Mouse (Mus musculus) WW6 (cell line): ENCODE data around the gene Exoc6.

Experiments
- DNase-seq: peaks from one replicate; pipeline ENCODE4 v3.0.0-alpha.2; 2013; ENCODE audit warnings: low read depth, low spot score

Exoc6 gene

DNA sequence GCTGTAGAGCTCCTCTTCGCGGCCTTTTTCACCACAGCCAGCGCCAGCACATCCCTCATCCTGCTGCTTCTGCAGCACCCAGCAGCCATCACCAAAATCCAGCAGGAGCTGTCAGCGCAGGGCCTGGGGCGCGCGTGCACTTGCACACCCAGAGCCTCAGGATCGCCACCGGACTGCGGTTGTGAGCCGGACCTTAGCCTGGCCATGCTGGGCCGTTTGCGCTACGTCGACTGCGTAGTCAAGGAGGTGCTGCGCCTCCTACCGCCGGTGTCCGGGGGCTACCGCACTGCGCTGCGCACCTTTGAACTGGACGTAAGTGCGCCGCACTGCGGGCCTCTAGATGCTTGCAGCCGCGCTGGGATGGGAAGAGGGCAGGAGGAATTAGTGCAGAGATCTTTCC is 140.5 kb downstream of the Exoc6 start:
- DNase-seq, result no peak

DNA sequence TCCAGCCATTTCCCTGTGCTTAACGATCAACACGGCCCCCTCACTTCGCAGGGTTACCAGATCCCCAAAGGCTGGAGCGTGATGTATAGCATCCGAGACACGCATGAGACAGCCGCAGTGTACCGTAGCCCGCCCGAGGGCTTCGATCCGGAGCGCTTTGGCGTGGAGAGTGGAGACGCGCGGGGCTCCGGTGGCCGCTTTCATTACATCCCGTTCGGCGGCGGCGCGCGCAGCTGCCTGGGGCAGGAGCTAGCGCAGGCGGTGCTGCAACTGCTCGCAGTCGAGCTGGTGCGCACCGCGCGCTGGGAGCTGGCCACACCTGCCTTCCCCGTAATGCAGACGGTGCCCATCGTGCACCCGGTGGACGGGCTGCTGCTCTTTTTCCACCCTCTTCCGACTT is 142.7 kb downstream of the Exoc6 start:
- no peak for DNase-seq

DNA sequence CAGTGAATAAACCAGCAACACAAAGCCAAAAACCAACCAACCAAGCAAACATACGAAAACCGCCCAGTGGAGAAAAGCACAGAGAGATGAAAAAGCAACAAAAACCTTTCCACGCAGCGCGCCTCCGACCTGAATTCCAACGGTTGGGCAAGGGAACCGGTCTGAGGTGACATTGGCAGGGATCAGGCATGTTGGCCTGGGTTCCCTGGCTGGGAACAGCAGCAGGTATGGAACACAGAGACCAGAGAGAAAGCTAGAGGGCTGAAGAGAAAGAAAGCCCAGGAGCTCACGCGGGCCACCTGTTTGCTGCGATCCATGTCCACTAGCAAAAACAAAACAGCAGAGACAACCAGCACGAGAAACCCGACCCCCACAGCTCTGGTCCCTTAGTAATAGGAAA is 144.9 kb downstream of the Exoc6 start:
- DNase-seq, result no peak

DNA sequence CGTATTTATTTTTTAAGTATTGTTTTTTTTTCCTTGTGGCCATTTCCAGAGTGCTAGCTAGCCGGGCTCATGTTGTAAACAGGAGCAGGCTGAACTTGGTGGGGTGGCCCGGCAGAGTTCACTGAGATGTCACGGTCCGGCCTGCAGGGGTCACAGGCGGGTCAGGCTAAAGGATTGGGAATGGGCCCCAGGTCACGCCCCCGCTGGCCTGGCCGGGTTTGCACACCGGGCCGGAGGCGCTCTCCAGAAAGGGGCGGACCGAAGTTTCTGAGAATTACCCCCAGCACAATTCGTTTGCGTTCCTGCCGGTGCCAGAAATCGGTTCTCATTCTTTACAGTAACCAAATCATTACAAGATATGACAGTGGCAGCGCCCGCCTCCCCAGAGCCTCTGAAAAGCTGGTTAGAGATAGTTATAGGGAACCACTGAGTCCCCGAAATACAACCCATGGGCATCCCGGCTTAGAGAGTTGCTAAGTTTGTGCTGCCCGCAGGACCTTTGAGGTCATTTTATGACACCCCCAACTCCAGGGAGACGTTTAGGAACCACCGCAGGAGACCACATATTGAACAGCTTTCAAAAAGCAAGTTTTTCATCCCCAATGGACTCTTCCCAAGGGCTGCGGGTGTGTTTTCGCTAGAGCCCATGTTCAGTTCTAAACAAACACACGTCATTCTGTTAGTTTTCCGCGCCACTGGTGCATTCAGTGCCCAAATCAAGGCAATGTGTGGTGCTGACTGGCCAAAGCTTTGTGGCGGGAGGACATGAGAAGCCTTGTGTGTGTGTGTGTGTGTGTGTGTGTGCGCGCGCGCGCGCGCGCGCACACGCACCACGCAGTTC is 145.8 kb downstream of the Exoc6 start:
- no peak for DNase-seq

DNA sequence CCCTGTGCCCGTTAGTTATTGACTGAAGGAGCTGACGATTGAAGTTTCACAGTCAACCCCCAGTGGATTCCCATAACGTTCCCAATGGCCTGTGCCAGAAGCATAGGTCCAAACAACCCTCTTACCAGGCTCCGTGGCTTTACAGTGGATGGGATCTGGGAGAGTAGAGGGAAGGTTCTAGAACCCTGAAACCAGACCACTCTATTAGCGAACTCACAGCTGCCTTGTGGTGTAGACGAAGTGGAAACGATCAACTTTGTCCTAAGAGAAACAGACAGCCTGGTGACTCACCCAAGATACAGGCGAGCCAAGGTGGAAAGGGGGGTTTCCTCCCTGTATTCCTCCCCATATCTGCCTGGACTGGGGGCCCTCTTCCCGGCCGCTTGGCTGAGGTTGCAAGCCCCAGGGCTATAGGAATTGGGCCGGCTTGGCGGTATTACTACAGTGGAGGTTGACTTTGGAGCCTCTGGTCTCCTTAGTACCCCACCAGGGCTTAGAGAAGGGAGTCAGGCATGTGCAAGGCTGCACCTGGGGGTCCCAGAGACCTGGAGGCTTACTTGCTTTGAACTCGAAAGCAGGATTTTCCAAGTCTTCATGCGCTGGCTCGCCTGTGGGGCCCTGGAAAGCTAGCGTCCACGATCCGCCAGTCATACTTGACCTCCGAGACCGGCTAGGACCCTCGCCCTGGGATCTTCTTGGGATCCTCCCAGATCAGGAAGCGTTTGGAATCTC is 146.6 kb downstream of the Exoc6 start:
- no peak for DNase-seq

DNA sequence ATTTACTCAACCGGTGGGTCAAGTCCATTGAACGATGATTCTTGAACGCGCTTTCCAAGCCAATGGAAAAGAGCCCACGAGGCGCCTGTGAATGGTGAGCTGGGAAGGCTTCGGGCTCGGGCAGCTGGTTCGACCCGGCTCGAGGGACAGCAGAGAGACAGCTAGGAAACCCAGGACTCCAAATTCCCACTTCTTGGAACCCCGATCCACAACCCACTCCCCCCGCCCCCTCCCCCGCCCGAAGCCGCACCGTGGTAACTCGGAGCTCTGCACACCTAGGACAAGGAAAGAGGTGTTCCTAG is 147.1 kb downstream of the Exoc6 start:
- DNase-seq, result no peak

DNA sequence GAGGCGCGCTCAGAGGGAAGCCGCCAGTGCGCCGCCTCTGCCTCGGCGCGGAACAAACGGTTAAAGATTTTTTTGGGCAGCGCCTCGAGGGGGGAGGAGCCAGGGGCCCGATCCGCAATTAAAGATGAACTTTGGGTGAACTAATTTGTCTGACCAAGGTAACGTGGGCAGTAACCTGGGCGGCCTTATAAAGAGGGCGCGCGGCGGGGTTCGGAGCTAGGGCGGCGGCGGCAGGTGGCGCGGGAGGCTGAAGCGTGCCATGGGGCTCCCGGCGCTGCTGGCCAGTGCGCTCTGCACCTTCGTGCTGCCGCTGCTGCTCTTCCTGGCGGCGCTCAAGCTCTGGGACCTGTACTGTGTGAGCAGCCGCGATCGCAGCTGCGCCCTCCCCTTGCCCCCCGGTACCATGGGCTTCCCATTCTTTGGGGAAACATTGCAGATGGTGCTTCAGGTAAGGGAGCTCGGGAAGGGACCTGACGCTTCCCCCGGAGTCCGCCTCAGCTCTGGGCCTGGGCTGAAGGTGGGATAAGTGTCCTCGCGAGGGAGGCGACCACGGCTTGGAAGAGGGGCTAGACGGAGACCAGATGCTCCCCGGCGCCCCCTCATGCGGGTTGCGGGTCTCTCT is 147.5 kb downstream of the Exoc6 start, which contains the start of gene Cyp26a1:
Gene Cyp26a1 (plus strand): TSS at position 148 of the 622 bp plus-strand sequence.
- no peak for DNase-seq

DNA sequence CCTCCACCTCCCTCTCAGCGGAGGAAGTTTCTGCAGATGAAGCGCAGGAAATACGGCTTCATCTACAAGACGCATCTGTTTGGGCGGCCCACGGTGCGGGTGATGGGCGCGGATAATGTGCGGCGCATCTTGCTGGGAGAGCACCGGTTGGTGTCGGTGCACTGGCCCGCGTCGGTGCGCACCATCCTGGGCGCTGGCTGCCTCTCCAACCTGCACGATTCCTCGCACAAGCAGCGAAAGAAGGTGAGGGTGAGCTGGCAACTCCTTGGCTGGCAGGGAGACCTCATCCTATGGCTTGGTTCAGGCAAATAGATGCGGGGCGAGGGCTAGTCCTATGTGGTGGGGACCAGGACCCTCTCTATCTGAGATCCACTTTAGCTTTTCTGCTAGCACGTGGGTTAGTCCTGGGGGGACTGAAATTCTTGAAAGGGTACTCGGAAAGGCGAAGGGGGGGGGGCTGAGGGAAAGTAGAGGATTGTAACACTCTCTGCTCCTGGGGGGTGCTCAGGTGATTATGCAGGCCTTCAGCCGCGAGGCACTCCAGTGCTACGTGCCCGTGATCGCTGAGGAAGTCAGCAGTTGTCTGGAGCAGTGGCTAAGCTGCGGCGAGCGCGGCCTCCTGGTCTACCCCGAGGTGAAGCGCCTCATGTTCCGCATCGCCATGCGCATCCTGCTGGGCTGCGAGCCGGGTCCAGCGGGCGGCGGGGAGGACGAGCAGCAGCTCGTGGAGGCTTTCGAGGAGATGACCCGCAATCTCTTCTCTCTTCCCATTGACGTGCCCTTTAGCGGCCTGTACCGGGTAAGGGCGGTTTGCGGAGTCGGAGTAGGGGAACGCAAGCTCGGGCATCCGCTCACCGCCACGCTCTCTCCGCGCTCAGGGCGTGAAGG is 148.3 kb downstream of the Exoc6 start:
- DNase-seq, result no peak

DNA sequence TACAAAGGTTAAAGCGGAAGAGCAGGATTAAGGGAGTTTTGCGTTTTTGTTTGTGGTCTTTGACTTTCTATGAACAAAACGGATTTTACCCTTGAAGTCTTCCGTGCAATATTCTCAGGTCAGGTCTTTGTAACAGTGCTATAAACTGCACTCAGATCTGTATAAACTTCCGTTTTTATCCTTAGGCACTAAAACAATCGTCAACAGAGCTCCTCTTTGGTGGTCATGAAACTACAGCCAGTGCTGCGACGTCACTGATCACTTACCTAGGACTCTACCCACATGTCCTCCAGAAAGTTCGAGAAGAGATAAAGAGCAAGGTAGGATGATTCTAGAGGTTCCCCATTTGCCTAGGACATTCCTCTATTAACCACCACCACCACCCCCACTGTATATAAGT is 149.5 kb downstream of the Exoc6 start:
- no peak for DNase-seq

DNA sequence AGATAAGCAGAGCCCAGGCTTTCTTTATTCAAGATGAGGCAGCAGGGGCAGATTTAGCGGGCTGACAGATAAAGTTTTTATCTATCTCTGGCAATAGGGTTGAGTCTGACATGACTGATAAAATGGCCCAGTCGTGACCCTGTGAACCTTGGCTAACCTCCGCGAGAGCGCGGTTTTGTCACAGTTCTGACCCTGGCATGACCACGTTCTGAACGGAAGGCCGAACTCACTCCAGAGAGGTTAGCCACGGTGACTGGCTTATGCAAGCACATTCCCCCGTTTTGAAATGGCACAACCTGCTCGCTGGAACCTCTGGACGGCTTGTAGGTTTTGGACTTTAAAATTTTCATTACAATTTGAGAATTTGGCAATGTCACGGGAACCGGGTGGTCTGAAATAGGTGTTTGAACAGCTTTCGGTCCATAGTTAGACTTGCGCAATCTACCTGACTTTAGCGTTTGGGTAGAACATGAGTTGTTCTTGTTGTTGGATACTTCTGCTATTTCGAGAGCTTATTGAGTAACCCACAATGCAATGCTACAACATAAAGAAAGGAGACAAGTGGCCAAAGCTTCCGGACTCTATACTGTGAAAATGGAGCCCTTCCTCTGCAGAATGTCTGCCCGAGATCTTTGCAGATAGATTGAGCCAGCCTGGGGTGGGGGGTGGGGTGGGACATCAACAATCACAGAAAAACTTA is 152.3 kb downstream of the Exoc6 start:
- DNase-seq, result no peak

DNA sequence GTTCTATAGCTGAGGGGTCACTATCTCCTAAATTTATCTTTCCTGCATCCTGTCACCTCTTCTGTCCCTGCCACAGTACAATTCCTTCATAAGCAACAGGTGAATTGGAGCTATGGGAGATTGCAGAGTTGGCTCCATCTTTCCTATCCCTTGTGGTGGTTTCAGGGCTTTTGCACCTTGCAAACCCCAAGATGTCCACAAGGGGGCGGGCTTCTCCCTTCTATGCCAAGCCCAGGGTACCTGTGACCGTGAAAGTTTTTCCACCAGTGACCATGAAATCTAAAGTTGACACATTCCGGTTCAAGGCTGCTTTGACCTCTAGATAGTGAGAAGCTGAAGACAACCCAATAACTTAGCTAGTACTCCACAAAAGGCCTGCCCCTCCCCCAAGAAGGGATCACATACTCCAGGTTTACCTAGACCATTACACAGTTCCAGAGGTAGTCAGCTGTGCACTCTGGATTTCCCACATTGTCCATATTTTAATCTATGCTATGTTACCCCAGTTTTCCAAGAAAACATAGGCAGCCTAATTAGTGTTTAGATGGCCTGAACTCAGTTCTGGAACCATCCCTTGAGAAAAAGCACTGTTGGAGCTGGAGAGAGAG is 153.8 kb downstream of the Exoc6 start:
- no peak for DNase-seq

DNA sequence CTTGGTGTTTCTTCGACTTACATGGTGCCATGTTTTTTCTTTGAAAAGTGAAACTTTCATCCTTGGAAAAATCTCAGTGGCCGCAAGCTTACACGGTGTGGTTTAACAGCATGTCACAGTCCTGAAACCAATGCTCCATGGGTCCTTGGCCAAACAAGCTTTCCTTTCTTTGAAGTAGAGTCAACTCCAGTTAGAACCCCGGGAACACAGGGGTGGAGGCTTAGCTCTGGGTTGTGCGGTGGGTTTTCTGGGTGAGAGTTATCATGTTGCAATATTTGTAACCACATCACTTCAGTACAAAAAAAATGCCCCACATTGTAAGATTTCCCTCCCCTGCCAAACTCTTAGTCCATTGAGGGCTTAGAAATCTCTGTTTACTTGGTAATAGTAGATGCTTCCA is 155.5 kb downstream of the Exoc6 start:
- no peak for DNase-seq

DNA sequence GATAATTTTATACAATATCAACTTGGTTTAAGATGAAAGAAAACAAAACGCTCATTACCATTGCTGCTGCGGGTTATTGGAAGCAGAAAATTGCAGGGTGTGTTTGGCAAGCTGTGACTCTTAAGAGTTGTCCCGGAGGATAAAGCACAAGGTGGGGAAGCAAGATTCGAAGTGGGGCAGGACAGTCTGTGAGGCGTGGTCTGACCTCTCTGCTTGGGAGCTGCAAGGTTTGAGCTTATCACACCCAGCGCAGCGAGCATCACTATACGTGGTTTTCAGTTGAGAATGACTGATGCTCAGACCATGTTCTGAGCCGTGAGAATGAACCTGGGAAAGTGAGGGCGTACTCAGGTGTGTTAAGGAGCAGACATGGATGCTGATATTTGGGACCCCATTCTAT is 164.5 kb downstream of the Exoc6 start:
- no peak for DNase-seq

DNA sequence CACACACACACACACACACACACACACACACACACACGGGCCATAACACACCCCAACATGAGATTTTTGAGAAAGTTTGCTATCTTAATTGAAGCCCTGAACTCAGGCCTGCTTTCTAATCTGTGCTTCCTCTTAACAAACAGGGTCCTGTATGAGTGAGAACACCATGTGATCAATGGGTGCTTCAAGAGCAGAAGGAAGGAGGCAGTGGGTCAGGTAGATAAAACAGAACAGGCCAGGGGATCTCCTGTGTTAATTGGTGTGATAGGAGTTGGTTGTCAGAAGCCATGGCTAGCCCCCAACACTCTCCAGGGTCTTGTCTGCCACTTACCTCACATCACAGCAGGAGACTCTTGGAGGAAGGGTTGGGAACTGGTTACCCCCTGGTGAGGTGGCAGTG is 165.8 kb downstream of the Exoc6 start:
- DNase-seq, result no peak

DNA sequence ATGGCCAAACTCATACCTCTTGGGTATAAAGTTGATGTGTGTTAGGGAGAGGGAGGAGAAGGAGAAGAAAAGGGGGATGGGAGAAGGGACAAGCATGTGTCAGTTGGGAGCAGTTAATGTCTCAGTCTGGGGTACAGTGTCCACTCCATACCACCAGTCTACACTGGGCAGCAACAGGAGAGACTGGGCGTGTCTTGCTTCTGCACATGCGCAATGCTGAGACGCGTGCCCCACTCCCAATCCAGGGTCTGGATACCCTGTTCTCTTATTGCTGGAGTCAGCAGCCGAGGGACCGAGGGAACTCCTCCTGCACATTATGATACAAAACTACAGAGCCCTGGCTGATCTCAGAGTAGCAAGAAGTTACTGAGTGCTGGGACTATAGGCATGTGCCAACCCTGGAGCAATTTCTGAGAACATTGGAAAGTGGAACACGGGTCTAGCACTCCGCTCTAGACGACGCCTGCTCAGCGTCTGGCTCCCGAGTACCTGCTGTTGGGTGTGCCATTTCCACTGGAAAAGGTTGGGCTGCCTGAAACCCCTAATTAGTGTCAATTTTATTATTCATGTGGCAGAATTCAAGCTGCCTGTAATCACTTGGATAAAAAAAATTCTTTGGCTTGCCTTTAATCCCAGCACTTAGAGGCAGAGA is 166.4 kb downstream of the Exoc6 start:
- no peak for DNase-seq

DNA sequence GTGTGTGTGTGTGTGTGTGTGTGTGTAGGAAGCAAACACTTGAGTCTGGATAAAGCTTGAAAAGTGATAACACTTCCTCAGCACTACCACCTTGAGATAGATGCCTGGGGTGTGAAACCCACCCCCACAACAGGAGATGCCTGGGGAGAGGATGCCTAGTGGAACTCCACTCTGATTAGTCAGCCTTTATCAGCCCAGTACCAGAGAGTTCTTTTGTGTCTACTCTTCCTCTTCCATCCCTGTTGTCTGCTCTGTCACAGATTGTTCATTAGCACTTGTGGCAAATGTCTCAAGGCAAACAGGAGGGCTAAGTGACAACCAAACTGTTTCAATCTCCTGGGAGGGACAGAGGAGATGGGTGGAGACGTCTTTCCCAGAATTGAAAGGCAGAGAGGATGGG is 168.9 kb downstream of the Exoc6 start:
- no peak for DNase-seq

DNA sequence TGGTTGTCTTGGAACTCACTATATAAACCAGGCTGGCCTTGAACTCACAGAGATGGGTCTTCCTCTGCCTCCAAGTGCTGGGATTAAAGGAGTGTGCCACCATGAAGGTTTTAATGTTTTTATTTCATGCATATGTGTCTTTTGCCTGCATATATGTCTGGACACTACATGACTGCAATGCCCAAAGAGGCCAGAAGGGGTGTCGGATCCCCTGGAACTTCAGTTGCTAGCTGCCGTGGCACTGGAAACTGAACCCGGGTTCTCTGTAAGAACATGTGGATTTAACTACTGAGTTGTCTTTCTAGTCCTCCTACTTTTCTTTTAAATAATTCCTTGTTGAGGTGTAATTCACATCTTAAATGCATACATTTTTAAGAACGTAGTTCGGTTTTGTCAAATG is 174.4 kb downstream of the Exoc6 start:
- DNase-seq, result no peak

DNA sequence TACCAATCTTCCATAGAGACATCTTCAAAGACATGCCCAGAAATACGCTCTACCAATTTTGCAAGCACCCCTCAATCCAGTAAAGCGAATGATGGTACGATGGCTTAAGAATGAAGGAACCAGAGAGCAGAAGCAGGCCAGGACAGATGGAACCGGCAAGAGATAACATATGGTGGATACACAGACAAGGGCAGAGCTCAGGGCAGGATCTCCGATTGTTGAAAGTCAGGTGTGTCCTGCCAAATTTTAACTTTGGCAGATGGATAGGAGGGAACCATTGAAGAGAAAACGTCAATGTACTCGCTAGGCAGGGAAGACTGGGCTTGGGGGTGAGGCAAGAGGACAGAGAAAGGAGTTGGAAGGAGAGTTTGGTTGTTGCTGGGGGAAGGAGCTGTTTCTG is 176.4 kb downstream of the Exoc6 start:
- DNase-seq, result no peak

DNA sequence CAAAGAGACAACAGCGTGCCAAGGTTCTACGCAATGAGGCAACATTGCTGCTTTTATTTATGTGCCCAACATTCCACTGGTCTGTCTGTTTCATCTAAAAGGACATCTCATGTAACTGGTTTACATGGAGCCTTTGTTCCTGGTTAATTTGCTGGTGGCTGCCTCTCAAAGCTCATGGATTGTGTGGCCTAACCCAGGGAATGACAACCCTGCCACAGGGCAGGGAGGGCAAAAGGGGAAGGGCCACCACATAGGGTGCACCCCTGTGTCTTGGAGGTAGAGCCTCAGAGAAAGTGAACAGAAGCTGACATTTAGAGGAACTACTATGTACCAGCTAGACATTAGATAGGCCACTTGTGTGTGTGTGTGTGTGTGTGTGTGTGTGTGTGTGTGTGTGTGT is 177.1 kb downstream of the Exoc6 start:
- no peak for DNase-seq
